In genomic region chr12:25513679-25514078, GRCm38 (mm10) we compare ENCODE assay signal across 23 mouse cellular contexts.
"Had no signal": no experiment of that assay in that cellular context is flagged by ENCODE, and none has a peak within 500 bp of the region (broad histone marks: within the 10 kb centered on the region; RNA-seq: fewer than 3 reads in every experiment).

No protein-coding gene starts in this region.

- H3K27ac ChIP-seq: limb, embryonic 12.5 days; limb, embryonic 15.5 days; liver, embryonic 14.5 days; macrophage; neural tube, embryonic 12.5 days; neural tube, embryonic 15.5 days; stomach, postnatal 0 days had no signal

- H3K4me3 ChIP-seq: limb, embryonic 12.5 days; limb, embryonic 15.5 days; megakaryocyte, embryonic 14.5 days; neural tube, embryonic 12.5 days; neural tube, embryonic 15.5 days had no signal

- ATAC-seq: liver, postnatal 0 days; lung, postnatal 0 days had no signal

- H3K27me3 ChIP-seq: limb, embryonic 12.5 days; limb, embryonic 15.5 days; neural tube, embryonic 12.5 days; neural tube, embryonic 15.5 days had no signal

- H3K4me2 ChIP-seq: limb, embryonic 12.5 days; limb, embryonic 15.5 days; liver, embryonic 11.5 days; lung, embryonic 14.5 days; neural tube, embryonic 12.5 days; neural tube, embryonic 15.5 days had no signal

- DNase-seq: kidney, adult 11 months; kidney, adult 8-10 months; kidney, postnatal 14 days; kidney, postnatal 4 days; left cerebral cortex, postnatal 4 days; liver, postnatal 0 days; lung, embryonic 14.5 days; right cerebral cortex, adult 18-20 months; right cerebral cortex, postnatal 14 days; right cerebral cortex, postnatal 4 days; thymus, adult 2 months; thymus, postnatal 14 days; thymus, postnatal 4 days had no signal

- H3K9me3 ChIP-seq: limb, embryonic 12.5 days; limb, embryonic 15.5 days; megakaryocyte, embryonic 14.5 days; neural tube, embryonic 12.5 days; neural tube, embryonic 15.5 days had no signal

- H3K36me3 ChIP-seq: limb, embryonic 12.5 days; limb, embryonic 15.5 days; neural tube, embryonic 12.5 days; neural tube, embryonic 15.5 days had no signal

- H3K9ac ChIP-seq: limb, embryonic 12.5 days; limb, embryonic 15.5 days; liver, embryonic 14.5 days; liver, postnatal 0 days; lung, embryonic 14.5 days; neural tube, embryonic 12.5 days; neural tube, embryonic 15.5 days had no signal

- H3K4me1 ChIP-seq: limb, embryonic 12.5 days; limb, embryonic 15.5 days; megakaryocyte, embryonic 14.5 days; neural tube, embryonic 12.5 days; neural tube, embryonic 15.5 days had no signal
